Mouse (Mus musculus): ENCODE measurements around the gene Fam216b. TPM values are rescaled to one million over a fixed set of nuclear protein-coding genes. Genes with fewer than 3 reads are reported as not detected.

Gene Fam216b
- total and polyA plus RNA-seq, 3 experiments = not detected

GRCm38 (mm10) chr14:78083465-78083864 lies 5.3 kb downstream of the Fam216b start:
- DNase-seq (ENCODE audit: extremely low read depth) = no peak
- Histone ChIP-seq H3K27ac (ENCODE audit: insufficient read depth, low read depth) (no peak overlapping the region), H3K79me2 (replicated peaks; ENCODE audit: control insufficient read depth, extremely low read depth, insufficient read depth, poor library complexity, severe bottlenecking) (no peaks in the 10 kb centered on the region), H3K9me3 (replicated peaks; ENCODE audit: low read length) (no peaks in the 10 kb centered on the region), H3K4me1 (ENCODE audit: control insufficient read depth in 1 of 2, insufficient read depth in 2 of 2) (no peaks in the 10 kb centered on the region), H3K4me2 (ENCODE audit: insufficient read depth, low read depth, poor library complexity, severe bottlenecking) (no peak overlapping the region), H3K36me3 (replicated peaks in 1 of 2; ENCODE audit: control insufficient read depth in 1 of 2, insufficient read depth in 1 of 2, low read length in 1 of 2) (no peaks in the 10 kb centered on the region), H3K4me3 (replicated peaks in 1 of 3; ENCODE audit: low read depth in 2 of 3, low read length in 2 of 3, poor library complexity in 1 of 3) (no peak overlapping the region), H3K27me3 (replicated peaks) (no peaks in the 10 kb centered on the region), H3K9ac (ENCODE audit: insufficient read depth, low read depth) (no peak overlapping the region)
- TF ChIP-seq USF1 (IDR thresholded peaks at IDR 0.05; ENCODE audit: low read depth, low read length) (no peak), KAT2A (IDR thresholded peaks at IDR 0.05; ENCODE audit: insufficient replicate concordance, low read length) (no peak), UBTF (IDR thresholded peaks at IDR 0.05; ENCODE audit: low read depth, low read length) (no peak), SIN3A (IDR thresholded peaks at IDR 0.05; ENCODE audit: low read length) (no peak), SMC3 (IDR thresholded peaks at IDR 0.05; ENCODE audit: low read depth, low read length) (no peak), NELFE (IDR thresholded peaks at IDR 0.05; ENCODE audit: low read depth, low read length) (no peak), JUN (IDR thresholded peaks at IDR 0.05; ENCODE audit: insufficient read depth, low read depth, low read length) (no peak), ZMIZ1 (IDR thresholded peaks at IDR 0.05; ENCODE audit: low read depth, low read length) (no peak), USF2 (conservative IDR thresholded peaks at IDR 0.05; ENCODE audit: low read depth, low read length) (no peak), PAX5 (IDR thresholded peaks at IDR 0.05; ENCODE audit: low read length) (no peak), ZKSCAN1 (IDR thresholded peaks at IDR 0.05; ENCODE audit: borderline replicate concordance, low read depth, low read length) (no peak), MEF2A (IDR thresholded peaks at IDR 0.05; ENCODE audit: borderline replicate concordance, low read depth, low read length) (no peak), EP300 (IDR thresholded peaks at IDR 0.05; ENCODE audit: low read length) (no peak), MYC (IDR thresholded peaks at IDR 0.05; ENCODE audit: low read depth, low read length) (no peak), RCOR1 (conservative IDR thresholded peaks at IDR 0.05; ENCODE audit: low read depth, low read length) (no peak)
- in situ Hi-C loops (cut with MboI; ENCODE audit: low pct_ligation_motif_present, low pct_unique_long_range_greater_than_20kb, low sequenced_read_pairs) (no loop called here), dilution Hi-C loops (cut with MboI; ENCODE audit: extremely low pct_ligation_motif_present, extremely low pct_unique_long_range_greater_than_20kb, low sequenced_read_pairs) (no loop called here)

GRCm38 (mm10) chr14:78077508-78077907 lies 11.3 kb downstream of the Fam216b start:
- no peak overlapping the region for H3K4me2 ChIP-seq (ENCODE audit: insufficient read depth, low read depth, poor library complexity, severe bottlenecking)
- H3K79me2 ChIP-seq (replicated peaks; ENCODE audit: control insufficient read depth, extremely low read depth, insufficient read depth, poor library complexity, severe bottlenecking) = no peaks in the 10 kb centered on the region
- no peaks in the 10 kb centered on the region for H3K9me3 ChIP-seq (replicated peaks; ENCODE audit: low read length)
- no peak for DNase-seq (ENCODE audit: extremely low read depth)
- no peak overlapping the region for H3K27ac ChIP-seq (ENCODE audit: insufficient read depth, low read depth)
- no peak overlapping the region for H3K4me3 ChIP-seq (replicated peaks in 1 of 3; ENCODE audit: low read depth in 2 of 3, low read length in 2 of 3, poor library complexity in 1 of 3)
- H3K27me3 ChIP-seq (replicated peaks) = no peaks in the 10 kb centered on the region
- in situ Hi-C loops (cut with MboI; ENCODE audit: low pct_ligation_motif_present, low pct_unique_long_range_greater_than_20kb, low sequenced_read_pairs) (no loop called here), dilution Hi-C loops (cut with MboI; ENCODE audit: extremely low pct_ligation_motif_present, extremely low pct_unique_long_range_greater_than_20kb, low sequenced_read_pairs) (no loop called here)
- no peaks in the 10 kb centered on the region for H3K36me3 ChIP-seq (replicated peaks in 1 of 2; ENCODE audit: control insufficient read depth in 1 of 2, insufficient read depth in 1 of 2, low read length in 1 of 2)
- H3K9ac ChIP-seq (ENCODE audit: insufficient read depth, low read depth) = no peak overlapping the region
- H3K4me1 ChIP-seq (ENCODE audit: control insufficient read depth in 1 of 2, insufficient read depth in 2 of 2) = no peaks in the 10 kb centered on the region
- TF ChIP-seq TBP (conservative IDR thresholded peaks at IDR 0.05; ENCODE audit: low read depth, low read length) (no peak), POLR2AphosphoS2 (IDR thresholded peaks at IDR 0.05; ENCODE audit: low read depth, low read length) (no peak), RAD21 (IDR thresholded peaks at IDR 0.05; ENCODE audit: low read depth, low read length) (no peak), MEF2A (IDR thresholded peaks at IDR 0.05; ENCODE audit: borderline replicate concordance, low read depth, low read length) (no peak), UBTF (IDR thresholded peaks at IDR 0.05; ENCODE audit: low read depth, low read length) (no peak), E2F4 (IDR thresholded peaks at IDR 0.05; ENCODE audit: insufficient replicate concordance, low read depth, low read length) (no peak), ZNF384 (IDR thresholded peaks at IDR 0.05; ENCODE audit: low read depth, low read length) (no peak), MAZ (IDR thresholded peaks at IDR 0.05; ENCODE audit: low read depth, low read length) (no peak), CTCF (conservative IDR thresholded peaks at IDR 0.05 in 1 of 2, IDR thresholded peaks at IDR 0.05 in 1 of 2; ENCODE audit: low read depth in 2 of 2, low read length in 2 of 2) (no peak), MAX (IDR thresholded peaks at IDR 0.05; ENCODE audit: low read length) (no peak), ELF1 (IDR thresholded peaks at IDR 0.05; ENCODE audit: low read depth, low read length) (no peak)
